Mouse (Mus musculus): ENCODE data around the gene Serf1.
"Not testable (repeated sequence)": the region's sequence is repeated elsewhere in the genome, so short reads cannot be mapped to it uniquely, and the experiment has no call there.

DNA sequence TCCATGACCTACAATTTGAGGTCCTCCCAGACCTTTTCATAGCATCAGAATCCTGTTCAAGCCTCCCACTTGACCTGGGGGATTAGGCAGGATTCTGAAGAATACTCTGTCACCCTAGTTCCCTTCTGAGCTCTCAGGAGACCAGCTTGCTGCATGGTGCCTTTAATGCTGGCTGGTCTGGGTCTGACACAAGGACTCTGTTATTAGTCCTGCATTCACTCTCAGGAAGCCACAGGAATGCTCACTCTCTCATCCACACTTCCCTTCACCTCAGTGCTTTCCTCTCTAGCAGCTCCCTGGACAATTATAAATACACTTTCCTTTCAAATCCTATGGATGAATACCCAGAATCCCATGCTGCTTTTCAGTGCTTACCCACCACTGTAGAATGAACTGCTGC is 54.7 kb downstream of the Serf1 start:
- not testable (repeated sequence) for TF ChIP-seq CTCF (IDR thresholded peaks at IDR 0.05; ENCODE audit: insufficient read depth, low read length); POLR2A (IDR thresholded peaks at IDR 0.05; ENCODE audit: borderline replicate concordance, extremely low read depth, low read depth, low read length)

All from lung, adult 2 months (tissue).